Mouse (Mus musculus) gastrocnemius, postnatal 14 days (tissue): ENCODE results near the gene Foxi3. TPM values are rescaled to one million over a fixed set of nuclear protein-coding genes. Genes with fewer than 3 reads are reported as not detected.

ENCODE experiments used
- DNase-seq: peaks from one replicate; pipeline ENCODE4 v3.0.0; 2021; ENCODE audit warnings: mixed read lengths
- intact Hi-C: fragments of 180-260 bp; cut with DNase I; formaldehyde crosslinking; loops from one replicate; pipeline ENCODE4 v1.15.1; 2025; ENCODE audit warnings: low total_unique reads
- long read RNA-seq, 2 experiments: library from polyadenylated mRNA; stranded (forward); transcript quantifications; one replicate each; pipeline ENCODE4 v2.0.0; 2021
- total RNA-seq, 2 experiments: library from RNA; stranded (reverse); gene quantifications; 2 replicates each; pipeline ENCODE4 v1.2.3; 2021

Gene Foxi3
- total RNA-seq, result not detected
- long read RNA-seq, experiment 1, result 0 reads
- long read RNA-seq, experiment 2, result 0 reads

DNA sequence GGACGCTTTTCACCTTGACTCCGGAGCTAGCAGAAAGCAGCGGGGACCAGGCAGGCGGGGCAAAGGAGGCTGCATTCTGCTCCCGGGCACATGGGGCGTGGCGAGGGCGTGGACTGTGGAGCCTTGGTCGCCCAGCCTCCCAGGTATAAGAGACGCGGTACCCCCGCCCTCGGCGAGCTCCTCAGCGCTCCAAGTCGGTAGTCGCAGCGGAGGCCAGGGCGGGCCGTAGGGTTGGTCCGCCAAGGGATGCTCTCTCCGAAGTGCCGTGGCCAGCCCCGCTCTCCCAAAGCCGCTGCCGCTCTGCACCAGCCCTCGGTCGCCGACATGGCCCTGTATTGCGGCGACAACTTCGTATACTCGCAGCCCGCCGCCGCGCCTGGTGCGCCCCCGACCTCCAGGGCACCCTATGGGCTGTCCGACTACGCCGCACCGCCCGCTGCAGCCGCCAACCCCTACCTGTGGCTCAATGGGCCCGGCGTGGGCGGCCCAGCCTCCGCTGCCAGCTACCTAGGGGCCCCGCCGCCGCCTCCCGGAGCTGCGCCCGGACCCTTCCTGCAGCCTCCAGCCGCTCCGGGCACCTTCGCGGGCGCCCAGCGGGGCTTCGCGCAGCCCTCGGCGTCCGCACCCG is at the start of gene Foxi3:
Gene Foxi3, plus strand, starts transcription at position 247 of the 628 bp plus-strand sequence.
- peak; percentile 8 for DNase-seq
- intact Hi-C loops, result no loop called here

DNA sequence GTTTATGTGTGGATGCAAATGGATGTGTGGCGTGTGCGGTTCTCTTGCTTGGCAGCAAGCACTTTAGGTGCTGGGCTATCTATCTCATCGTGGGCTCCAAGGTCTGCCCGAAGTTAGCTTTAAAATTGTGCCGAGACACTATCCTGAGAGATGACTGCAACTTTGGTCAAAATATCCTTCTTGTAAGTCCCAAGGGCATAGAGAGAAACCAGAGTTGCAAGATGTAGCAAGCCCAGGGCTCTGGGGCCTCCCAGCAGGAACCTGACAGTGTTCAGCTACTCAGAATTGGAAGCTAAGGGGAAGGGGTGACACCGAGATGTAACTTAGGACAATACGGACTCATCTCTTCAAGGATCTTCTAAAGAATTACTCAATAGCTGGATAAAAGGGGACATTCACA is 46.8 kb upstream of the Foxi3 start:
- DNase-seq, result no peak
- intact Hi-C loops, result no loop called here

DNA sequence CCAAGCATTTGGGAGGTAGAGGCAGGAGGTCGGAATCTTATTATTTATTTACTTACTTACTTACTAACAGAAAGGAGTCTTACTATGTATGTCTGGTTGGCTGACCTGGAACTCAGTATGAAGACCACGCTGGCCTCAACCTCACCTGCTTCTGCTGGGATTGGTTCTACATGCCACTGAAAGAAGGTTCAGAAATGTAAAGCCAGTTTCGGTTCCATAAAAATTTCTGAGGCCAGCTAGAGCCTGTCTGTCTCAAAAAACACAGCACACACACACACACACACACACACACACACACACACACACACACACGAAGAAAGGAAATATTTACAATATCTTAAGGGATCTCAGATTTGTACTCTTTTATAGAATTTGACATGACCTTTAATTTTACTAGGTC is 46.0 kb upstream of the Foxi3 start:
- intact Hi-C loops, result no loop called here
- DNase-seq, result no peak

DNA sequence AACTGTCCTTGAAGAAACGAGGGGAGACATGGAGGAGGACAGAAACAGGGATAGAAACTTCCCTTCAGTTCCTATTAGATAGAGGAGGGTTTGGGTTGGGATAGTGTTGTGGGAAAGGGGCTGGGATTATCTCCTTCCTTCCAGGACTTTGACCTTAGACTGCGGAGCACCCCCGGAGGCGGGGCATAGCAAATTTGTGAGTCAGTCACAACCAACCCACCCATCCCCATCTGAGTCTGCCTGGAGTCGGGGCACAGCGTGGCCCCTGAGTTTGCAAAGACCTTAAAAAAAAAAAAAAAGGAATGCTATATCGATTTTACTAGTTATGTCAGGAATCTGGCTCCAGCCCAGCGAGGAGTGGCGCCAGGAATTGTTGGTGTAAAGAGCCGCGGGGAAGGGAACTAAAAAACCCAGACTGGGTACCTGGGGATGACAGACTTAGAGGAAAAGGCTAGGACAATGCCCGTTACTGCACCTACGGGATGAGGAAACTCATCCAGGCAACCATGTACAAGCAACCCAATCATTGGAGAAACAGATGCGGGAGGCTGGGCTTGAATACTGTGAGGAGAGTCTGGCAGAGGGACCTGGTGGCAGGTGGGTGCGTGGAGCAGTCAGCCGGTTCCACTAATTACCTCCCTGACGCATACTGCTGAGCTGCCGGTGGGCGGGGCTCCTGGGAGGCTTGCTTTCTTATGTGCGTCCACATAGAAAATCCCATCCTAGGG is 44.5 kb upstream of the Foxi3 start:
- no peak for DNase-seq
- intact Hi-C loops, result no loop called here

DNA sequence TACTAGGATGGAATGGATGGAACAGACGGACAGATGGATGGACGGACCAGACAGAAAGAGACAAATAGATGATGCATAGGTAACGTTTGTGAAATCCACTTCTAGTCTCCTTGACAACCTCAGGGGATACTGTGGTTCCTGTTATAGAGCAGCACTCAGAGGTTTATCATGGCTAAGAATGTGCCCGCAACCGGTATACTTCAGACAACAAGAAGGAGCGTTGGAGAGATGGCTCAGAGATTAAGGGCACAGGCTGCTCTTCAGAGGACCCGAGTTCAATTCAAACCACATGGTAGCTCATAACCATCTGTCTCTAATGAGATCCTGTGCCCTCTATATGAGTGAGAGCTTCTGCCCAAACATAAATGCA is 44.0 kb upstream of the Foxi3 start:
- intact Hi-C loops, result no loop called here
- DNase-seq, result no peak

DNA sequence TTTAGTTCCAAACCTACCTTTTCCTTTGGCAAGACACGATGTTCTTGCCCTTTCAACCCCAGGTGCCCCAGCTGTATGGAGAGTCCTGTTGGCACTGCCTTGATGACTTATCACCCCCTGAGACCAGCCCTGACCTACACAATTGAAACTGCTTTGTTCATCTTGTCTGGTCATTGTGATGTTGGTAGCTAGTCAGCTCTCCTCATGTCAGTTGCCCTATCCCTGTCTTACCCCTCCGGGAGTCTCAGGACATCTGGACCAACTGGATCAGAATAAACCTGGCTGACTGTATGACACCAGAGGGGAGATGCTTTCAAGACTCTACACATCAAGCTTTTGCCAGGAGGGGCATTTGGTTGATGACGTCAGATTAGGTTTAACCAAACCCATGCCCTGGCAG is 37.5 kb upstream of the Foxi3 start, which contains the start of gene Tex37:
Gene Tex37, minus strand, starts transcription at position 101 of the 400 bp plus-strand sequence.
- DNase-seq, result no peak
- intact Hi-C loops, result no loop called here

DNA sequence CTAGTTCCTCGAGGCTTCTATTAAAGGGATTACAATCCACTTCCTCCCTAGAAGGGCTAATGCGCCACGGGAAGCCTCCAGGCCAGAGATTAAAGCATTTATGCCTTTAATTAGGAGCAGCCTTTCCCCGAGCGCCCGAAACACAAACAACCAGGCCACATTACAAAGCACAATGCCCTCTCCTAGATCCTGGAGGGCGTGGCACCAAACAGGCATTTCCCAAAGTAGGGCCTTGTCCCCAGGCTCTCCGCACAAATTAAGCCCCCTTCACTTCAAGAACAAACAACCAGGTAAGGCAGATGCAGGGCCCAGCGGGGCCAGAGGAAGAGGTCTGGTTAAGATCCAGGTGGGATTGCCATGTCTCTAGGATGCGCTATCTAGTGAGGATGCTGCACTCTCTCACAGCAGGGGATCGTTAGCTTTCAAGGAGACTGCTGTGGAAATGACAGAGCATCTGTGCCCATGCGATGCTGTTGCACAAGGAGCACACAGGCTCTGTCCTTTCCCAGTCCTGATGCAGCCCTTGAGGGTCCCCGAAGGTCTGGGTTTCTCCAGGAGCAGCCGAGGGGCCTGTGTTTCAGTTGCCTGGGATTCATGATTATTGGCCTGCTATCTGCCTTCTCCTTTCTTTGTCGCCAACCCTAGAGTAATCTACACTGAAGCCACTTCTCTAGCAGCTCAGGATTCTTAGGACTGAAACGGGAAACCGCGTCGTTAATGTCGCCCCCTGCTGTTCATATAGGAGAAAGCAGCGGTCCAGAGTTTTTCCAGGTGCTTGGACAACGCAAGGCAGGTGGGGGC is 34.9 kb upstream of the Foxi3 start:
- intact Hi-C loops, result no loop called here
- peak; percentile 15 for DNase-seq

DNA sequence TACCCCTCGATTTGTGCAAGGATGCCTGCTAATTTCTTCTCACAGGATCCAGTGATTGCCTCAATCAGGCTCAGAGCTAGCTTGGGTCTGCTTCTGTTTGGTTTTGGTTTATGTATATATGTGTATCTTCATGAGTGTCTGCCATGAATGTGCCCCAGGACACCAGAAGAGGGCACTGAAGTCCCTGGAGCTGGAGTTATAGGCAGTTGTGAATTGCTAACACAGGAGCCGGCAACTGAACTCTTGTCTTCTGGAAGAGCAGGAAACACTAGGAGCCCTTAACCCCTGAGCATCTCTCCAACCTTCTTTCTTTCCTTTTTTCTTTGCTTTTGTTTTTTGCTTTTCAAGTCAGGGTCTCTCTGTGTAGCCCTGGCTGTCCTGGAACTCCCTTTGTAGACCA is 24.5 kb upstream of the Foxi3 start:
- intact Hi-C loops, result no loop called here
- no peak for DNase-seq

DNA sequence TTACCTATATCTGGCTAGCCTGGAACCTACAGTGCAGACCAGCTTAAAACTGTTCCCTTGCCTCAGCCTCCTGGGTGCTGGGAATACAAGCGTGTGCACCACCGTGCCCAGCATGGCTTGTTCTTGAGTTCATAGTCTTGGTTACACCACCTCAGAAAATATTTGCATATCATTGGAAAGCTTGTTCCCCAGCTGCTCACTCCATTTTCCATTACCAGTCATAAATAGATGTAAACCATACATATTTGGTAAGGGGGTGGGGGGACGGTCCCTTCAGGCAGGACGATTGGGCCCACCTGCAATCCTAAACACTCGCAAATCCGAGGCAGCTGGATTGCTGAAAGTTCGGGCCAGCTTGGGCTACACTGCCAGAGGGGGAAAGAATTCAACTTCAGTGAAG is 3.1 kb upstream of the Foxi3 start:
- DNase-seq, result no peak
- intact Hi-C loops, result loop anchor here (2.0 kb wide), 1 partner anchor 172 kb away; no protein-coding TSS in a partner anchor

DNA sequence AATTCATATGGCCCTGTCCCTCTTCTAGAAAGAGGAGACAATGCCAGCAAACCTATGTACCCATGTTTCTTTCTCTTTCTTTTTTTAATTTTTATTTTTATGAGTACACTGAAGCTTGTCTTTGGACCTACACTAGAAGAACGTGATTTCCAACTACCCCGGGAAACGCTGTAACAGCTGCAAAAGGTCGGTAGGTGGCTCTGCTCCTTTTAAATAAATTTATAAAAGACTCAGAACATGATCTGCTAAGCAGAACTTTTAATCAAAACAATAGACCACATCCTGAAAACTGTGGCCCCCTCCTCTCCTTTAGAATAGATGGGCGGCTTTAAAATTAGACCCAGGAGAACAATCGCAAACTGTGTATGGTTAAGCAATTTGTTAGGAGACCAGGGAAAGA is 2.3 kb upstream of the Foxi3 start:
- no peak for DNase-seq
- intact Hi-C loops, result no loop called here

DNA sequence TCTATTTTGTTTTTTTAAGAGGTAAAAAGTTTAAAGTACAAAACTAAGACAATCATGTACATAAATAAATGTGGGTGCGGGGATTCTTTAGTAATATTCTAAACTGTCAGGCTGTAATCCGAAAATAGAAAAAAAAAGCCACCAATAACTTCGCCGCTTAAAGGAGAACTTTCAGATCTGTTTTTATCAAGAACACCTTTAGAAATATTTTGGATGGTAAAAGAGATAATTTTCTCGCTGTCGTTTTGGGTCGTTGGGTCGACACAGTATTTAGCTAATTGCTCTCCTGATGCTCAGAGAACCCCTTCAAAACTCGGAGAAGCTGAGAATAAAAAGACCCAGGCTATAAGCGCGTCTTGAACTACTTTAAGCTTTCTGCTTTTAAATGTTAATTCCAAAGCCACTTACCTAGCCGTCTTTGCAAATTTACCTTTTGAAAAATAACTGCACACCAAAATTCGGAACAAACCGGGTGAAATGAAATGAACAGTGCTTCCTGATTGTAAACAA is 985 bp upstream of the Foxi3 start:
- DNase-seq, result no peak
- intact Hi-C loops, result no loop called here

DNA sequence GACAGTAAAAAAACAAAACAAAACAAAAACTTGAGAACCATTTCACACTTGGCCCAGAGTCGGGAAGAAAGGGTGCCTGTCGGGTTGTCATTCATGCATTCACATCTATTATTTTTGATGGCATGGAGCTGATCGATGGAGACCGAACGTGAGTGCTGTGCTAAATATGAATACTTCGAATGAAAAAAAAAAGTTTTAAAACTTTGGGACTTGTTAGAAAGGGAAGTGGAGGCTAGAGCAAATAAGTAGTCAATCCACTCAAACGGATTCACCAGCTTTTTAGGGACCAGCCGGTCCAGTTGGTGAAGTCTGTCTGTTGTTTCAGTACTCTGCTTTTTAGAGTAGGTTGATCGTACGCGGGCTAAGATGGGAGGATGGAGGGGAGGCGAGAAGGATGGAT is 490 bp upstream of the Foxi3 start:
- intact Hi-C loops, result no loop called here
- DNase-seq, result no peak

DNA sequence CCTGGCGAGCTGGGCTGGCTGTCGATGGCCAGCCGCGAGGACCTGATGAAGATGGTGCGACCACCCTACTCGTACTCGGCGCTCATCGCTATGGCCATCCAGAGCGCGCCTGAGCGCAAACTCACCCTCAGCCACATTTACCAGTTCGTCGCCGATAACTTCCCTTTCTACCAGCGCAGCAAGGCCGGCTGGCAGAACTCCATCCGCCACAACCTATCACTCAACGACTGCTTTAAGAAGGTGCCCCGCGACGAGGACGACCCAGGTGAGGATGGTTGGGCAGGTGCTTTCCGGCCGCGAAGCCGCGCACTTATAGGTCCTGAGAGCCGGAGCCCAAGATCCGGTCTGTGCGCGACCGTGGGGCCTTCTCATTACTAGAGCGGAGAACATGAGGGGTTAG is 605 bp downstream of the Foxi3 start:
- intact Hi-C loops, result no loop called here
- DNase-seq, result no peak

DNA sequence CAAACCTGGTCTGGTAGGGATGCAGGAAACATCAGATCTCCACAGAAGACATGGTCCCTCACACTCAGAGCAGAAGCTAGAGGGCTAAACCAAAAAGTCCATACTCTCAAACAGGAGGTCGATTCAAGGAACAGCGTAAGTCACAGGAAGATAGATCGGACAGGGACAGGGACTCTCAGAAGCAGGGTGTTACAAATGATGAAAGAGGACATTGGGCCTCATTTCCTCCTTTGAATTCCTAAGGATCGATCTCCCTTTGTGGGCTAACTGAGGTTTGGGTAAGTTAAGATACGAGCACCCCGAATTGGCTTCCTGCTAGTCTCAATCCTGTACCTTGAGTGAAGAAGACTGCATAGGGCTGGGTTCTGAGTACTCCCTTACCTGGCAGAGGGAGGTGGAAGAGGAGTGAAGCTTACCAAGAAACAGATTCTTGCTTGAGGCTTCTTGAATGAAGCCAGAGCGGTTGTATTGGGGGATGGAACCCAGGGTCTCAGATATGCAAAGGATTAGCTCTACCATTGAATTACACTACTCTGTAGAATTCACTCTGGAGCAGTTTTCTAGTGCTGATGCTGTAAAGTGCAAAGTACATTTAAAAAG is 1.1 kb downstream of the Foxi3 start:
- no peak for DNase-seq
- intact Hi-C loops, result no loop called here

DNA sequence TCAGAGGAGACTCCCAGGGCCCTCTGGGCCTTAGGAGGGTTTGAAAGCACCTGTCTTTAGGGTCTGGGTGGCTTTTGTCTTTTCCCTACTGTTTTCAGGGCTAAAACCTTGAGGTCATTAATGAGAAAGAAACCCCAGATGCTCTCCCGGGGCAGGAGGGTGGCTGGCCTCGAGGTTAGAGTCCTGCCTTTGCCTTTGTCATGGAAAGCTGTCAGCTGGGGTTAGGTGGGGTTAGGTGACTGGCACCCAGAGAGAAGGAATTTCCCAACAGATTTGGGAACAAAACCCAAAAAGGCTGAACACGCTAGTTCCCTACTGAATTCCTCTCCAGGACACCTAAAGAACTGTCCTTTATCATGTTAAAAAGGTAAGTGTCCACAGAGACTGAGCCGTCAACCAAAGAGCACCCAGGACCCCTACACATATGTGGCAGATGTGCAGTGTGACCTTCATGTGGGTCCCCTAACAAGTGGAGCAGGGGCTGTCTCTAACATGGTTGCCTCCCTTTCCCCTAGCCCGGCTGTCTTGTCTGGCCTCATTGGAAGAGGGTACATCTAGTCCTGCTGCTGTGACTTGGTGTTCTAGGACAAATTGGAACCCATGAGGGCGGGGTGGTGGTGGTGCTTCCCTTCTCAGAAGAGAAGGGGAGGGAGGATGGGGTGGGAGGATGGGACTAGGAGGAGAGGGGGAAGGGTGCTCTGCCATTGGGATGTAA is 7.9 kb downstream of the Foxi3 start:
- intact Hi-C loops, result loop anchor here (5.0 kb wide), 1 partner anchor 153 kb away; no protein-coding TSS in a partner anchor
- no peak for DNase-seq

DNA sequence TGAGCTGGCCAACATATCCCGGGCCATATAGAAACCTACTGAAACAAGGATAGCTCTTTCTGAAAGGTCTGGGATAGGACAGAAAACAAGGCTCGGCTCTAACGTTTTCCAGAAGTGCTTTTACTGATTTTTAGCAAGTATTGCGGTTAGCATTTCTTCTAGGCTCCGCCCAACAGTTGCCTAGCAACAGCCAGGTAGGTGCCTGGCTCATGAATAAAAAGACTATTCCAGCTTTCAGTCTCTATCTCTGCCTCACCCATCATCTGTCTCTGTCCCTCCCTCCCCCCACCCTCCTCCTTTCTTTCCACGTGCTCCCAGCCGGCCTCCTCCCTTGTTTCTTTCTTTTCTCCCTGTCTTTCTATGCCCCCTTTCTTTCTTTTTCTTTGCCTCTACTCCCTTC is 9.4 kb downstream of the Foxi3 start:
- intact Hi-C loops, result no loop called here
- no peak for DNase-seq

DNA sequence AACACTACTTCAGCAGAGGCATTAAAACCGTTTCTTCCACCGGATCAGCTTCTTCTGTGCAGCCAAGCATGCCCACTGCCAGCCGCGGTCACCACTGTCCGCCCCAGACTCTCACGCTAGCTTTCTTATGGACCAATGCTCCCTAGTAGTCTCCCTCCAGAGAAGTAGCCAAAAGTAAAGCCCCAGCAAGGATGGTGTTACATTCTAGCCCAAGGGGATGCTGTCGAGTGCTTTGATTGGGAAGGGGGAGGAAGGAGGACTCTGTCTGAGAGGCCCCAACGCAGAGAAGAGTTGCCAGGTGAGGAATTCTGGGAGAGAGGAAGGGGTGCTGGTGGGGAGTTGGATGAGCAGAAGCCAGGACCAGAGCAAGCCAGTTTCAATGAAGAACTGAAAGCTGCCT is 11.1 kb downstream of the Foxi3 start:
- no peak for DNase-seq
- intact Hi-C loops, result no loop called here

DNA sequence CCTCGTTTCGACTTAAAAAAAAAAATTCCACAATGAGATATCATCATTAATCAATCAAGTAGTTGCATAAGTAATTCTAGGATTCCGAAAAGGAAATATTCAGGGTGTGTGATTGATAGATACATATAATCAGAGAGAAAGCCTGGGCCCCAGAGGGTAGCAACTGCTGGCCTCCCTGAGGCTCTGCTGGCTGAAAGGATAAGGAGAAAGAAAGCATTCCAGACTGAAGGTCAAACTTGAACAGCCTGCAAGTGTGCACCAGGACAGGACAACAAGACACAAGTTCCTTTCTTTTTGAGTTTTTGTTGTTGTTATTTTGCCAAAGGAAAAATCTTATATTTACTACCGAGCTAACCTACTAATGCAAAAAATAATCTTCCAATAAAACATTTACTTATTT is 12.0 kb downstream of the Foxi3 start:
- DNase-seq, result no peak
- intact Hi-C loops, result no loop called here

DNA sequence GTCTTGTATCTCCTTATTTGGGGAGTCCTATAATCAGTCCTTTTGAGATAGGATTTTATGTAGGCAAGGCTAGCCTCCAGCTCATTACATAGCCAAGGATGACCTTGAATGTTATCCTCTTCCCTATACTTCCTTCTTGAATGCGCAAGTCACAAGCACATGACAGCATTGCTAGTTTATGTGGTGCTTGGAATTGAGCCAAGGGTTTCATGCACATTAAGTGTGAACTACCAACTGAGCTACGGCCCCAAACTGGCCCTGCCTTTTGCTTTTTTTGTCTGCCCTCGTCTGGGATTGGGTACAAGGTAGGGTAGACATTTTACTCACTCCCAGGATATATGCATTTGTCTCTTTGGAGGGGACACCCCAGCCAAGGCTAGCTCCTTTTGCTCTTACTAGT is 16.7 kb downstream of the Foxi3 start:
- intact Hi-C loops, result no loop called here
- no peak for DNase-seq
